Mouse (Mus musculus): ENCODE measurements around the gene Mrpl21. TPM values are rescaled to one million over a fixed set of nuclear protein-coding genes. Genes with fewer than 3 reads are reported as not detected.

Gene Mrpl21
- polyA plus RNA-seq, 1 experiment from 2014 or later: 99.8 TPM

- Histone ChIP-seq H3K4me1 (no peaks in the 10 kb centered on the region), H3K27ac (no peak overlapping the region), H3K9me3 (replicated peaks) (no peaks in the 10 kb centered on the region), H3K4me2 (no peak overlapping the region), H3K36me3 (no peaks in the 10 kb centered on the region), H3K4me3 (no peak overlapping the region), H3K27me3 (replicated peaks) (peaks cover 6% of the 10 kb centered on the region; the same call in 1 of the 2 replicates), H3K9ac (no peak overlapping the region)
- WGBS (ENCODE audit: insufficient replicate concordance): 48% methylated on average over 16 of the region's 16 CpGs
- no peak for ATAC-seq
Observed at GRCm38 (mm10) chr19:3307175-3307949, 24.7 kb downstream of the Mrpl21 start.

- Histone ChIP-seq H3K27ac (no peak overlapping the region), H3K9ac (no peak overlapping the region), H3K27me3 (replicated peaks) (no peaks in the 10 kb centered on the region), H3K9me3 (replicated peaks) (no peaks in the 10 kb centered on the region), H3K4me2 (no peak overlapping the region), H3K4me3 (no peak overlapping the region), H3K4me1 (peaks cover 35% of the 10 kb centered on the region), H3K36me3 (no peaks in the 10 kb centered on the region)
- ATAC-seq: no peak
- 65% methylated on average over 2 of the region's 2 CpGs for WGBS (ENCODE audit: insufficient replicate concordance)
Observed at GRCm38 (mm10) chr19:3319341-3319740, 36.6 kb downstream of the Mrpl21 start.

GRCm38 (mm10) chr19:3320086-3320485 lies 37.4 kb downstream of the Mrpl21 start:
- no peak overlapping the region for H3K9ac ChIP-seq
- H3K36me3 ChIP-seq: no peaks in the 10 kb centered on the region
- H3K4me2 ChIP-seq: peak overlapping the region; percentile 9; the same call in 1 of the 2 replicates
- H3K4me3 ChIP-seq: no peak overlapping the region
- H3K27me3 ChIP-seq (replicated peaks): no peaks in the 10 kb centered on the region
- no peak overlapping the region for H3K27ac ChIP-seq
- H3K4me1 ChIP-seq: peaks cover 43% of the 10 kb centered on the region
- ATAC-seq: no peak
- 62% methylated on average over 7 of the region's 7 CpGs for WGBS (ENCODE audit: insufficient replicate concordance)
- H3K9me3 ChIP-seq (replicated peaks): no peaks in the 10 kb centered on the region

GRCm38 (mm10) chr19:3320801-3321200 lies 38.1 kb downstream of the Mrpl21 start:
- no peaks in the 10 kb centered on the region for H3K9me3 ChIP-seq (replicated peaks)
- H3K27ac ChIP-seq: no peak overlapping the region
- no peak overlapping the region for H3K9ac ChIP-seq
- no peaks in the 10 kb centered on the region for H3K36me3 ChIP-seq
- no peak overlapping the region for H3K4me3 ChIP-seq
- peaks cover 48% of the 10 kb centered on the region for H3K4me1 ChIP-seq
- no peak overlapping the region for H3K4me2 ChIP-seq
- ATAC-seq: no peak
- H3K27me3 ChIP-seq (replicated peaks): no peaks in the 10 kb centered on the region
- WGBS (ENCODE audit: insufficient replicate concordance): 60% methylated on average over 3 of the region's 3 CpGs

- H3K9ac ChIP-seq: peak overlapping the region; percentile 79; the same call in 1 of the 2 replicates
- 12% methylated on average over 11 of the region's 11 CpGs for WGBS (ENCODE audit: insufficient replicate concordance)
Observed at GRCm38 (mm10) chr19:3321617-3322016, 38.9 kb downstream of the Mrpl21 start.

GRCm38 (mm10) chr19:3322261-3322969 lies 39.7 kb downstream of the Mrpl21 start, which contains the start of gene Cpt1a:
Gene Cpt1a, plus strand, starts transcription at chr19:3322334.
- peak; percentile 32 for ATAC-seq
- 2% methylated on average over 26 of the region's 26 CpGs for WGBS (ENCODE audit: insufficient replicate concordance)

More at GRCm38 (mm10) chr19:3321617-3322016, 38.9 kb downstream of the Mrpl21 start:
- H3K27ac ChIP-seq: no peak overlapping the region
- no peaks in the 10 kb centered on the region for H3K27me3 ChIP-seq (replicated peaks)
- H3K4me1 ChIP-seq: peaks cover 56% of the 10 kb centered on the region
- no peaks in the 10 kb centered on the region for H3K9me3 ChIP-seq (replicated peaks)
- H3K4me3 ChIP-seq: peak overlapping the region; percentile 70
- H3K36me3 ChIP-seq: no peaks in the 10 kb centered on the region
- no peak for ATAC-seq
- peak overlapping the region; percentile 100 for H3K4me2 ChIP-seq

GRCm38 (mm10) chr19:3323201-3323621 lies 40.5 kb downstream of the Mrpl21 start:
- peak overlapping the region; percentile 70 for H3K4me3 ChIP-seq
- no peaks in the 10 kb centered on the region for H3K9me3 ChIP-seq (replicated peaks)
- peak; percentile 89 for ATAC-seq
- peak overlapping the region; percentile 100 for H3K4me2 ChIP-seq
- WGBS (ENCODE audit: insufficient replicate concordance): under 1% methylated on average over 47 of the region's 47 CpGs
- H3K27ac ChIP-seq: peak overlapping the region; percentile 87
- H3K4me1 ChIP-seq: peaks cover 62% of the 10 kb centered on the region
- H3K9ac ChIP-seq: peak overlapping the region; percentile 79
- no peaks in the 10 kb centered on the region for H3K36me3 ChIP-seq
- H3K27me3 ChIP-seq (replicated peaks): no peaks in the 10 kb centered on the region

More at GRCm38 (mm10) chr19:3322261-3322969, 39.7 kb downstream of the Mrpl21 start, which contains the start of gene Cpt1a:
- H3K9me3 ChIP-seq (replicated peaks): no peaks in the 10 kb centered on the region
- peak within 1 kb of the TSS; percentile 79 for H3K9ac ChIP-seq
- peak within 1 kb of the TSS; percentile 87 for H3K27ac ChIP-seq
- no peaks in the 10 kb centered on the region for H3K36me3 ChIP-seq
- peaks cover 56% of the 10 kb centered on the region for H3K4me1 ChIP-seq
- H3K4me2 ChIP-seq: peak within 1 kb of the TSS; percentile 100
- H3K4me3 ChIP-seq: peak within 1 kb of the TSS; percentile 70
- H3K27me3 ChIP-seq (replicated peaks): no peaks in the 10 kb centered on the region

- H3K9ac ChIP-seq: peak overlapping the region; percentile 79
- H3K27me3 ChIP-seq (replicated peaks): no peaks in the 10 kb centered on the region
- peak overlapping the region; percentile 70 for H3K4me3 ChIP-seq
- peak; percentile 1; the same call in 1 of the 2 replicates for ATAC-seq
- no peaks in the 10 kb centered on the region for H3K9me3 ChIP-seq (replicated peaks)
- H3K4me2 ChIP-seq: peak overlapping the region; percentile 100
- under 1% methylated on average over 34 of the region's 34 CpGs for WGBS (ENCODE audit: insufficient replicate concordance)
- no peaks in the 10 kb centered on the region for H3K36me3 ChIP-seq
- H3K4me1 ChIP-seq: peaks cover 68% of the 10 kb centered on the region
- H3K27ac ChIP-seq: peak overlapping the region; percentile 87
Observed at GRCm38 (mm10) chr19:3323753-3324270, 41.1 kb downstream of the Mrpl21 start.

- peak overlapping the region; percentile 70 for H3K4me3 ChIP-seq
- no peaks in the 10 kb centered on the region for H3K27me3 ChIP-seq (replicated peaks)
- 1% methylated on average over 17 of the region's 17 CpGs for WGBS (ENCODE audit: insufficient replicate concordance)
- H3K4me1 ChIP-seq: peaks cover 73% of the 10 kb centered on the region
- H3K9ac ChIP-seq: peak overlapping the region; percentile 79
- peak overlapping the region; percentile 100 for H3K4me2 ChIP-seq
- no peaks in the 10 kb centered on the region for H3K9me3 ChIP-seq (replicated peaks)
- H3K36me3 ChIP-seq: no peaks in the 10 kb centered on the region
- peak overlapping the region; percentile 87 for H3K27ac ChIP-seq
- no peak for ATAC-seq
Observed at GRCm38 (mm10) chr19:3324271-3324811, 41.6 kb downstream of the Mrpl21 start.

GRCm38 (mm10) chr19:3324931-3325711 lies 42.4 kb downstream of the Mrpl21 start:
- H3K4me3 ChIP-seq: peak overlapping the region; percentile 70
- WGBS (ENCODE audit: insufficient replicate concordance): under 1% methylated on average over 59 of the region's 59 CpGs
- no peaks in the 10 kb centered on the region for H3K9me3 ChIP-seq (replicated peaks)
- H3K36me3 ChIP-seq: no peaks in the 10 kb centered on the region
- H3K27ac ChIP-seq: peak overlapping the region; percentile 87
- H3K4me1 ChIP-seq: peaks cover 81% of the 10 kb centered on the region
- peak; percentile 69 for ATAC-seq
- peak overlapping the region; percentile 79 for H3K9ac ChIP-seq
- H3K27me3 ChIP-seq (replicated peaks): no peaks in the 10 kb centered on the region
- peak overlapping the region; percentile 100 for H3K4me2 ChIP-seq
